Mouse (Mus musculus): ENCODE results near the gene Rpl10a. TPM values are rescaled to one million over a fixed set of nuclear protein-coding genes. Genes with fewer than 3 reads are reported as not detected.
"Not testable (repeated sequence)": the region's sequence is repeated elsewhere in the genome, so short reads cannot be mapped to it uniquely, and the experiment has no call there.

Gene Rpl10a
- total RNA-seq, 4 experiments from 2014 or later: 377 to 515 (median 422) TPM

GRCm38 (mm10) chr17:28330590-28330989 is 2.3 kb downstream of the Rpl10a start:
- DNase-seq (ENCODE audit: low spot score in 2 of 2): not testable (repeated sequence)

GRCm38 (mm10) chr17:28331241-28332112 is 3.2 kb downstream of the Rpl10a start:
- no peak for DNase-seq (ENCODE audit: low spot score in 2 of 2)

- DNase-seq (ENCODE audit: low spot score in 2 of 2): no peak
Observed at GRCm38 (mm10) chr17:28332113-28332914, 4.0 kb downstream of the Rpl10a start.

GRCm38 (mm10) chr17:28332915-28333546 is 4.8 kb downstream of the Rpl10a start:
- DNase-seq (ENCODE audit: low spot score in 2 of 2): no peak

- no peak for DNase-seq (ENCODE audit: low spot score in 2 of 2)
Observed at GRCm38 (mm10) chr17:28335267-28335666, 7.0 kb downstream of the Rpl10a start.

- DNase-seq (ENCODE audit: low spot score in 2 of 2): no peak
Observed at GRCm38 (mm10) chr17:28337547-28337946, 9.3 kb downstream of the Rpl10a start.

- DNase-seq (ENCODE audit: low spot score in 2 of 2): no peak
Observed at GRCm38 (mm10) chr17:28340578-28340977, 12.3 kb downstream of the Rpl10a start.

- peak; percentile 50 to 80 for DNase-seq (ENCODE audit: low spot score in 2 of 2)
Observed at GRCm38 (mm10) chr17:28341091-28341490, 12.8 kb downstream of the Rpl10a start.

GRCm38 (mm10) chr17:28344050-28344607 is 15.9 kb downstream of the Rpl10a start:
- no peak for DNase-seq (ENCODE audit: low spot score in 2 of 2)

- DNase-seq (ENCODE audit: low spot score in 2 of 2): no peak
Observed at GRCm38 (mm10) chr17:28344670-28345069, 16.4 kb downstream of the Rpl10a start.

- no peak for DNase-seq (ENCODE audit: low spot score in 2 of 2)
Observed at GRCm38 (mm10) chr17:28345271-28345721, 17.0 kb downstream of the Rpl10a start.

GRCm38 (mm10) chr17:28345882-28346281 is 17.6 kb downstream of the Rpl10a start:
- no peak for DNase-seq (ENCODE audit: low spot score in 2 of 2)

- DNase-seq (ENCODE audit: low spot score in 2 of 2): no peak
Observed at GRCm38 (mm10) chr17:28347327-28347726, 19.1 kb downstream of the Rpl10a start.

- DNase-seq (ENCODE audit: low spot score in 2 of 2): no peak
Observed at GRCm38 (mm10) chr17:28348211-28348610, 19.9 kb downstream of the Rpl10a start.

- no peak for DNase-seq (ENCODE audit: low spot score in 2 of 2)
Observed at GRCm38 (mm10) chr17:28349264-28349880, 21.1 kb downstream of the Rpl10a start.

GRCm38 (mm10) chr17:28349901-28350465 is 21.7 kb downstream of the Rpl10a start:
- peak; percentile 32 to 56 for DNase-seq (ENCODE audit: low spot score in 2 of 2)

- DNase-seq (ENCODE audit: low spot score in 2 of 2): peak; percentile 56 to 64
Observed at GRCm38 (mm10) chr17:28350466-28351352, 22.4 kb downstream of the Rpl10a start, which contains the start of gene Tead3. Tead3 (minus strand) TSS chr17:28350817.

- no peak for DNase-seq (ENCODE audit: low spot score in 2 of 2)
Observed at GRCm38 (mm10) chr17:28351353-28351890, 23.2 kb downstream of the Rpl10a start.

- DNase-seq (ENCODE audit: low spot score in 2 of 2): no peak
Observed at GRCm38 (mm10) chr17:28352018-28352417, 23.7 kb downstream of the Rpl10a start.

Measured in gastrocnemius, adult 8-10 months (tissue).